Comparison of ENCODE assay signal across 9 mouse cellular contexts in genomic region chr3:134190046-134190445, GRCm38 (mm10). TPM values are rescaled to one million over a fixed set of nuclear protein-coding genes. Genes with fewer than 3 reads are reported as not detected.
A peak's percentile ranks its signal among the peaks of the same experiment; 100 is the strongest.
DNase-seq lines count a peak whose midpoint lies in the region; ATAC-seq lines count a peak whose summit lies in the region.
"Had no signal": no experiment of that assay in that cellular context is flagged by ENCODE, and none has a peak within 500 bp of the region (broad histone marks: within the 10 kb centered on the region; RNA-seq: fewer than 3 reads in every experiment).

No protein-coding gene starts in this region.

- H3K36me3 ChIP-seq in heart, embryonic 13.5 days: no peaks in the 10 kb centered on the region
- H3K36me3 ChIP-seq in limb, embryonic 15.5 days: no peaks in the 10 kb centered on the region
- no peaks in the 10 kb centered on the region for H3K36me3 ChIP-seq in stomach, embryonic 15.5 days

- H3K4me2 ChIP-seq in heart, embryonic 13.5 days: peak overlapping the region; percentile 69
- peak overlapping the region; percentile 44 for H3K4me2 ChIP-seq in limb, embryonic 15.5 days
- peak overlapping the region; percentile 47 for H3K4me2 ChIP-seq in stomach, embryonic 15.5 days

- no peak overlapping the region for H3K27ac ChIP-seq in brown adipose tissue, adult 24 weeks (replicated peaks; ENCODE audit: low read depth, low read length)
- peak overlapping the region; percentile 58 for H3K27ac ChIP-seq in heart, embryonic 13.5 days (replicated peaks)
- H3K27ac ChIP-seq in limb, embryonic 15.5 days: no peak overlapping the region
- H3K27ac ChIP-seq in stomach, embryonic 15.5 days: peak overlapping the region; percentile 35; the same call in 1 of the 2 replicates

- no peak for ATAC-seq in heart, embryonic 13.5 days (ENCODE audit: extremely low read depth, insufficient number of reproducible peaks, low FRiP score, low TSS enrichment)
- no peak for ATAC-seq in limb, embryonic 15.5 days (ENCODE audit: insufficient number of reproducible peaks, low FRiP score, low TSS enrichment, low read depth)
- peak; percentile 91 for ATAC-seq in stomach, embryonic 15.5 days (ENCODE audit: insufficient read depth, low FRiP score, low read depth)
- no peak for ATAC-seq in monocyte, adult 5-6 weeks (replicated peaks; ENCODE audit: insufficient number of reproducible peaks, low FRiP score, low TSS enrichment, poor library complexity, severe bottlenecking)

- 24% methylated on average over 11 of the region's 11 CpGs for WGBS in heart, embryonic 13.5 days
- 5% methylated on average over 11 of the region's 11 CpGs for WGBS in limb, embryonic 15.5 days
- WGBS in stomach, embryonic 15.5 days: 38% methylated on average over 11 of the region's 11 CpGs

- DNase-seq in heart, adult 18-20 months: peak; percentile 4 to 18
- no peak for DNase-seq in heart, adult 8-10 months (ENCODE audit: low spot score)
- no peak for DNase-seq in gastrocnemius, adult 8-10 months (ENCODE audit: low spot score in 2 of 2)

- H3K27me3 ChIP-seq in heart, embryonic 13.5 days (replicated peaks): no peaks in the 10 kb centered on the region
- H3K27me3 ChIP-seq in limb, embryonic 15.5 days: no peaks in the 10 kb centered on the region
- no peaks in the 10 kb centered on the region for H3K27me3 ChIP-seq in stomach, embryonic 15.5 days (replicated peaks)

- H3K9ac ChIP-seq in heart, embryonic 13.5 days: peak overlapping the region; percentile 69
- no peak overlapping the region for H3K9ac ChIP-seq in limb, embryonic 15.5 days
- no peak overlapping the region for H3K9ac ChIP-seq in stomach, embryonic 15.5 days

- no peaks in the 10 kb centered on the region for H3K9me3 ChIP-seq in heart, embryonic 13.5 days
- no peaks in the 10 kb centered on the region for H3K9me3 ChIP-seq in limb, embryonic 15.5 days
- no peaks in the 10 kb centered on the region for H3K9me3 ChIP-seq in stomach, embryonic 15.5 days

- peak overlapping the region; percentile 30; the same call in 1 of the 2 replicates for H3K4me3 ChIP-seq in brown adipose tissue, adult 24 weeks (ENCODE audit: insufficient read depth, low read depth, low read length)
- peak overlapping the region; percentile 55 for H3K4me3 ChIP-seq in heart, embryonic 13.5 days
- H3K4me3 ChIP-seq in limb, embryonic 15.5 days: peak overlapping the region; percentile 25
- peak overlapping the region; percentile 15; the same call in 1 of the 2 replicates for H3K4me3 ChIP-seq in stomach, embryonic 15.5 days (replicated peaks)
- H3K4me3 ChIP-seq: erythroblast, embryonic 14.5 days had no signal

- H3K4me1 ChIP-seq in brown adipose tissue, adult 24 weeks (ENCODE audit: control insufficient read depth, insufficient read depth, insufficient read length, low read length): no peaks in the 10 kb centered on the region
- H3K4me1 ChIP-seq in heart, embryonic 13.5 days: peaks cover 7% of the 10 kb centered on the region; the same call in 1 of the 2 replicates
- H3K4me1 ChIP-seq in limb, embryonic 15.5 days: peaks cover 3% of the 10 kb centered on the region; the same call in 1 of the 2 replicates
- H3K4me1 ChIP-seq in stomach, embryonic 15.5 days: no peaks in the 10 kb centered on the region

RNA-seq across cellular contexts. Expression of gene Cxxc4, which starts 46.2 kb away (rescaled TPM):
- 1 to 10 TPM; 2.4 to 3.6 TPM for total RNA-seq in heart, adult 18-20 months (2021)
- total RNA-seq in heart, adult 8-10 months (2022): 1 to 10 TPM; 2.3 to 2.5 (median 2.3) TPM
- polyA plus RNA-seq in brown adipose tissue, adult 24 weeks (2012; ENCODE audit: insufficient read depth, insufficient read length, missing spikeins): 0.42 and 1.7 TPM in 2 replicates
- polyA plus RNA-seq in heart, embryonic 13.5 days (2015; fragmentation: Nextera tagmentation; extraction: Ambion mirVana): 3.8 and 3.9 TPM in 2 replicates
- polyA plus RNA-seq in limb, embryonic 15.5 days (2015; fragmentation: Nextera tagmentation; extraction: Ambion mirVana): 3.0 and 3.8 TPM in 2 replicates
- polyA plus RNA-seq in stomach, embryonic 15.5 days (2015; fragmentation: Nextera tagmentation; extraction: Ambion mirVana): 5.0 and 7.3 TPM in 2 replicates
- not detected in 3 replicates for total RNA-seq in monocyte, adult 5-6 weeks (2017)
- under 1 TPM; 0.24 to 0.54 (median 0.36) TPM for total RNA-seq in gastrocnemius, adult 8-10 months (2022)

Comparison
In these comparisons a context has a peak if more than half of its experiments do, and no peak if none do; other contexts are left out.
1. DNase-seq: peak in heart, adult 18-20 months (2 of 2); none in heart, adult 8-10 months (single experiment) and gastrocnemius, adult 8-10 months (0 of 2).
2. H3K27ac ChIP-seq: peak in heart, embryonic 13.5 days (single experiment) and stomach, embryonic 15.5 days (single experiment); none in brown adipose tissue, adult 24 weeks (single experiment) and limb, embryonic 15.5 days (single experiment).
3. Peak in every context shown above with its lines, with median percentiles within 50 percentile points of each other: H3K4me3 ChIP-seq and H3K4me2 ChIP-seq.